Mouse (Mus musculus) skeletal muscle tissue, adult 2 months (tissue): Measurements from ENCODE around the gene Atp7a.

Experiments
- DNase-seq: peaks from one replicate; pipeline ENCODE4 v3.0.0-alpha.2; 2012; ENCODE audit warnings: low read depth, low spot score

The Atp7a gene

GRCm38 (mm10) chrX:106165089-106165488 lies 138.0 kb downstream of the Atp7a start:
- no peak for DNase-seq

GRCm38 (mm10) chrX:106171106-106171852 lies 144.2 kb downstream of the Atp7a start:
- peak; percentile 38 for DNase-seq

- DNase-seq, result no peak
These were observed 144.7 kb downstream of the Atp7a start for GRCm38 (mm10) chrX:106171853-106172154.
